Mouse (Mus musculus) heart, embryonic 10.5 days (tissue): ENCODE measurements around the gene Gm10392. TPM values are rescaled to one million over a fixed set of nuclear protein-coding genes. Genes with fewer than 3 reads are reported as not detected.

ENCODE experiments used
- DNase-seq: peaks from one replicate; pipeline ENCODE4 v3.0.0-alpha.2; 2017; ENCODE audit warnings: low spot score
- H3K27ac ChIP-seq: fragments of 300-500 bp; sonication (generic); 2 replicates; pipeline ENCODE4 v1.5.1; 2016; ENCODE audit warnings: mild to moderate bottlenecking
- H3K27me3 ChIP-seq: fragments of 300-500 bp; sonication (generic); 2 replicates; pipeline ENCODE4 v1.6.1; 2016; ENCODE audit warnings: mild to moderate bottlenecking; ENCODE audit not compliant: poor library complexity, insufficient read depth, severe bottlenecking
- H3K36me3 ChIP-seq: fragments of 300-500 bp; sonication (generic); 2 replicates; pipeline ENCODE4 v1.6.1; 2016; ENCODE audit warnings: mild to moderate bottlenecking, moderate library complexity
- H3K4me1 ChIP-seq: fragments of 300-500 bp; sonication (generic); 2 replicates; pipeline ENCODE4 v1.6.1; 2016; ENCODE audit warnings: mild to moderate bottlenecking
- H3K4me3 ChIP-seq: fragments of 300-500 bp; sonication (generic); 2 replicates; pipeline ENCODE4 v1.5.1; 2016; ENCODE audit warnings: mild to moderate bottlenecking, moderate library complexity
- H3K9me3 ChIP-seq: fragments of 300-500 bp; sonication (generic); 2 replicates; pipeline ENCODE4 v1.6.1; 2016; ENCODE audit warnings: mild to moderate bottlenecking, moderate library complexity
- WGBS: fragments of 180-500 bp; shearing (Covaris S2); methylation state at CpG from one replicate; pipeline ENCODE4 v1.1.7; 2016; 5-methylcytosine and 5-hydroxymethylcytosine counted together
- polyA plus RNA-seq: library from polyadenylated mRNA; unstranded; fragments of >200 nt; fragmentation: Nextera tagmentation; extraction: Ambion mirVana; gene quantifications from 2 replicates; pipeline ENCODE4 v1.2.1, GENCODE M21; 2016

The Gm10392 gene
- polyA plus RNA-seq, 1 experiment from 2014 or later = not detected

- 52% methylated on average over 3 of the region's 3 CpGs for WGBS
- H3K4me1 ChIP-seq = peaks cover 28% of the 10 kb centered on the region
These were observed 36.0 kb downstream of the Gm10392 start for GRCm38 (mm10) chr11:77483043-77483442.

GRCm38 (mm10) chr11:77476895-77477294, 42.1 kb downstream of the Gm10392 start:
- Histone ChIP-seq H3K4me3 (no peak overlapping the region), H3K36me3 (peaks cover 19% of the 10 kb centered on the region), H3K9me3 (no peaks in the 10 kb centered on the region), H3K27ac (no peak overlapping the region), H3K27me3 (peaks cover 17% of the 10 kb centered on the region; the same call in 1 of the 2 replicates), H3K4me1 (peaks cover 2% of the 10 kb centered on the region)
- WGBS = 85% methylated on average over 6 of the region's 6 CpGs
- no peak for DNase-seq

More at GRCm38 (mm10) chr11:77483043-77483442, 36.0 kb downstream of the Gm10392 start:
- Histone ChIP-seq H3K9me3 (no peaks in the 10 kb centered on the region), H3K36me3 (no peaks in the 10 kb centered on the region), H3K4me3 (no peak overlapping the region), H3K27ac (no peak overlapping the region), H3K27me3 (no peaks in the 10 kb centered on the region)
- DNase-seq = no peak

GRCm38 (mm10) chr11:77476216-77476615, 42.8 kb downstream of the Gm10392 start:
- WGBS = 91% methylated on average over 14 of the region's 14 CpGs
- H3K4me1 ChIP-seq = peaks cover 8% of the 10 kb centered on the region
- H3K9me3 ChIP-seq = no peaks in the 10 kb centered on the region
- peaks cover 26% of the 10 kb centered on the region for H3K36me3 ChIP-seq
- no peak overlapping the region for H3K27ac ChIP-seq
- no peak overlapping the region for H3K4me3 ChIP-seq
- DNase-seq = peak; percentile 73
- peaks cover 23% of the 10 kb centered on the region; the same call in 1 of the 2 replicates for H3K27me3 ChIP-seq

GRCm38 (mm10) chr11:77472775-77473174, 46.2 kb downstream of the Gm10392 start:
- Histone ChIP-seq H3K9me3 (no peaks in the 10 kb centered on the region), H3K36me3 (peaks cover 46% of the 10 kb centered on the region), H3K27ac (no peak overlapping the region), H3K27me3 (peaks cover 57% of the 10 kb centered on the region), H3K4me3 (no peak overlapping the region), H3K4me1 (peaks cover 12% of the 10 kb centered on the region)
- DNase-seq = no peak
- WGBS = 83% methylated on average over 16 of the region's 16 CpGs

- no peak overlapping the region for H3K4me3 ChIP-seq
- H3K27me3 ChIP-seq = peaks cover 66% of the 10 kb centered on the region
- WGBS = 66% methylated on average over 29 of the region's 29 CpGs
- H3K36me3 ChIP-seq = peaks cover 44% of the 10 kb centered on the region
- H3K4me1 ChIP-seq = peaks cover 23% of the 10 kb centered on the region
- no peak for DNase-seq
- H3K27ac ChIP-seq = no peak overlapping the region
- no peaks in the 10 kb centered on the region for H3K9me3 ChIP-seq
These were observed 47.6 kb downstream of the Gm10392 start for GRCm38 (mm10) chr11:77471407-77471806.

- Histone ChIP-seq H3K4me3 (no peak overlapping the region), H3K36me3 (peaks cover 43% of the 10 kb centered on the region), H3K4me1 (peaks cover 49% of the 10 kb centered on the region), H3K27me3 (peaks cover 96% of the 10 kb centered on the region), H3K27ac (no peak overlapping the region), H3K9me3 (no peaks in the 10 kb centered on the region)
- no peak for DNase-seq
- 84% methylated on average over 9 of the region's 9 CpGs for WGBS
These were observed 50.6 kb downstream of the Gm10392 start for GRCm38 (mm10) chr11:77468397-77468796.

- peaks cover 39% of the 10 kb centered on the region for H3K36me3 ChIP-seq
- H3K27ac ChIP-seq = 0 out of 2 replicates have a peak overlapping the region, but pooled peaks have one; percentile 43
- 14% methylated on average over 20 of the region's 20 CpGs for WGBS
- peak overlapping the region; percentile 38 for H3K4me3 ChIP-seq
- peaks cover 55% of the 10 kb centered on the region for H3K4me1 ChIP-seq
- DNase-seq = no peak
- H3K27me3 ChIP-seq = peaks cover 99% of the 10 kb centered on the region
- no peaks in the 10 kb centered on the region for H3K9me3 ChIP-seq
These were observed 51.2 kb downstream of the Gm10392 start for GRCm38 (mm10) chr11:77467784-77468183.

- Histone ChIP-seq H3K4me1 (peaks cover 62% of the 10 kb centered on the region), H3K27ac (peak overlapping the region; percentile 43; the same call in 1 of the 2 replicates), H3K4me3 (peak overlapping the region; percentile 38), H3K27me3 (peaks cover 99% of the 10 kb centered on the region), H3K36me3 (peaks cover 33% of the 10 kb centered on the region), H3K9me3 (no peaks in the 10 kb centered on the region)
- 5% methylated on average over 25 of the region's 25 CpGs for WGBS
- DNase-seq = no peak
These were observed 51.8 kb downstream of the Gm10392 start for GRCm38 (mm10) chr11:77467157-77467556.

Other genes starting within 250 kb of the Gm10392 start
- 15.9 and 24.4 TPM in 2 replicates for gene Coro6, start 56.8 kb downstream of the Gm10392 start, polyA plus RNA-seq
- gene Ankrd13b, start 29.5 kb downstream of the Gm10392 start, polyA plus RNA-seq = 2.5 and 3.5 TPM in 2 replicates
- 9.0 and 11.9 TPM in 2 replicates for gene Git1, start 25.6 kb downstream of the Gm10392 start, polyA plus RNA-seq
- 1.6 and 1.9 TPM in 2 replicates for gene Abhd15, start 4.1 kb downstream of the Gm10392 start, polyA plus RNA-seq
- gene Trp53i13, start 3.2 kb downstream of the Gm10392 start, polyA plus RNA-seq = 25.2 and 30.2 TPM in 2 replicates
- 10.9 and 12.8 TPM in 2 replicates for gene Taok1, start 88.6 kb upstream of the Gm10392 start, polyA plus RNA-seq
- 3.9 TPM in 2 replicates for gene Nufip2, start 167.0 kb upstream of the Gm10392 start, polyA plus RNA-seq
- gene Cryba1, start 206.1 kb upstream of the Gm10392 start, polyA plus RNA-seq = 0.18 TPM in 1 of 2 replicates, not detected in the other
- 95.5 and 153 TPM in 2 replicates for gene Myo18a, start 244.0 kb upstream of the Gm10392 start, polyA plus RNA-seq